Mouse (Mus musculus) cerebellum, adult 8-10 months (tissue): ENCODE measurements around the gene Stat2.
A peak's percentile ranks its signal among the peaks of the same experiment; 100 is the strongest.

Experiments used
- DNase-seq: peaks from one replicate; pipeline ENCODE4 v3.0.0; 2022

Gene Stat2

GRCm38 (mm10) chr10:128270287-128270841, at the start of gene Stat2:
Stat2 (plus strand) TSS chr10:128270559.
- DNase-seq: peak; percentile 95

GRCm38 (mm10) chr10:128221533-128222286, 48.6 kb upstream of the Stat2 start:
- no peak for DNase-seq

GRCm38 (mm10) chr10:128225064-128225463, 45.3 kb upstream of the Stat2 start:
- no peak for DNase-seq

GRCm38 (mm10) chr10:128225538-128225937, 44.8 kb upstream of the Stat2 start, which contains the start of gene Mip:
Mip (plus strand) TSS chr10:128225838.
- no peak for DNase-seq

- no peak for DNase-seq
These were observed 42.8 kb upstream of the Stat2 start for GRCm38 (mm10) chr10:128227592-128227991.

GRCm38 (mm10) chr10:128228009-128228408, 42.4 kb upstream of the Stat2 start:
- no peak for DNase-seq

GRCm38 (mm10) chr10:128230582-128230981, 39.8 kb upstream of the Stat2 start:
- no peak for DNase-seq

GRCm38 (mm10) chr10:128231146-128231545, 39.2 kb upstream of the Stat2 start:
- no peak for DNase-seq

- peak; percentile 93 for DNase-seq
These were observed 38.5 kb upstream of the Stat2 start, which contains the start of gene Timeless for GRCm38 (mm10) chr10:128231697-128232419. Timeless (plus strand) TSS chr10:128232065.

- peak; percentile 71 for DNase-seq
These were observed 37.9 kb upstream of the Stat2 start for GRCm38 (mm10) chr10:128232420-128232985.

GRCm38 (mm10) chr10:128236321-128236720, 34.0 kb upstream of the Stat2 start:
- no peak for DNase-seq

GRCm38 (mm10) chr10:128237807-128238480, 32.4 kb upstream of the Stat2 start:
- peak; percentile 33 for DNase-seq

GRCm38 (mm10) chr10:128239140-128239539, 31.2 kb upstream of the Stat2 start:
- DNase-seq: no peak

GRCm38 (mm10) chr10:128240131-128240530, 30.2 kb upstream of the Stat2 start:
- DNase-seq: no peak

GRCm38 (mm10) chr10:128243252-128243651, 27.1 kb upstream of the Stat2 start:
- DNase-seq: no peak

- DNase-seq: no peak
These were observed 26.2 kb upstream of the Stat2 start for GRCm38 (mm10) chr10:128244121-128244520.

GRCm38 (mm10) chr10:128247020-128247732, 23.2 kb upstream of the Stat2 start:
- no peak for DNase-seq

- DNase-seq: no peak
These were observed 19.8 kb upstream of the Stat2 start for GRCm38 (mm10) chr10:128250565-128250964.

GRCm38 (mm10) chr10:128253677-128254255, 16.6 kb upstream of the Stat2 start, which contains the start of gene Apon:
Apon (plus strand) TSS chr10:128254096.
- no peak for DNase-seq

- DNase-seq: no peak
These were observed 14.4 kb upstream of the Stat2 start for GRCm38 (mm10) chr10:128255925-128256324.

GRCm38 (mm10) chr10:128256328-128256727, 14.0 kb upstream of the Stat2 start:
- DNase-seq: no peak

- DNase-seq: no peak
These were observed 11.4 kb upstream of the Stat2 start for GRCm38 (mm10) chr10:128258953-128259352.
